Mouse (Mus musculus) adrenal gland, postnatal 14 days (tissue): ENCODE data around the gene Kcna10. TPM values are rescaled to one million over a fixed set of nuclear protein-coding genes. Genes with fewer than 3 reads are reported as not detected.

Experiments used
- total RNA-seq: library from RNA; stranded (reverse); gene quantifications from 2 replicates; pipeline ENCODE4 v1.2.3, GENCODE M21; 2021

The Kcna10 gene
- total RNA-seq, 1 experiment from 2014 or later: not detected

Other genes starting within 250 kb of the Kcna10 start
- gene Kcna3, start 146.9 kb upstream of the Kcna10 start, total RNA-seq: 0.74 and 2.9 TPM in 2 replicates
- gene Kcna2, start 81.9 kb upstream of the Kcna10 start, total RNA-seq: 1.4 and 4.0 TPM in 2 replicates
- not detected in 2 replicates for gene Cym, start 38.7 kb downstream of the Kcna10 start, total RNA-seq
- gene A630076J17Rik, start 47.6 kb downstream of the Kcna10 start, total RNA-seq: not detected in 2 replicates
- gene Prok1, start 56.7 kb downstream of the Kcna10 start, total RNA-seq: 0.26 and 1.3 TPM in 2 replicates
- gene Lamtor5, start 95.8 kb downstream of the Kcna10 start, total RNA-seq: 73.8 and 81.7 TPM in 2 replicates
- 0.44 and 0.49 TPM in 2 replicates for gene Slc16a4, start 108.2 kb downstream of the Kcna10 start, total RNA-seq
- 37.3 and 41.1 TPM in 2 replicates for gene Rbm15, start 150.6 kb downstream of the Kcna10 start, total RNA-seq